Mouse (Mus musculus): Measurements from ENCODE around the gene Gpr153. TPM values are rescaled to one million over a fixed set of nuclear protein-coding genes. Genes with fewer than 3 reads are reported as not detected.
A peak's percentile ranks its signal among the peaks of the same experiment; 100 is the strongest.

Gene Gpr153
- polyA plus RNA-seq, 1 experiment from 2014 or later: 0.58 TPM

GRCm38 (mm10) chr4:152288398-152288945 is 14.4 kb downstream of the Gpr153 start:
- no peak for ATAC-seq

GRCm38 (mm10) chr4:152290385-152290784 is 16.4 kb downstream of the Gpr153 start:
- H3K4me3 ChIP-seq (ENCODE audit: low read depth, low read length): no peak overlapping the region
- no peak for DNase-seq
- no peak for ATAC-seq
- no peaks in the 10 kb centered on the region for H3K36me3 ChIP-seq (replicated peaks; ENCODE audit: insufficient read depth, low read length)
- 2% methylated on average over 39 of the region's 39 CpGs for WGBS (ENCODE audit: insufficient replicate concordance)
- TF ChIP-seq CTCF (IDR thresholded peaks at IDR 0.05; ENCODE audit: low read depth): no peak
- TF ChIP-seq EP300 (IDR thresholded peaks at IDR 0.05; ENCODE audit: low read depth): no peak
- H3K4me2 ChIP-seq (ENCODE audit: low read depth, low read length): no peak overlapping the region
- H3K9me3 ChIP-seq (ENCODE audit: low read length): no peaks in the 10 kb centered on the region
- no peak overlapping the region for H3K9ac ChIP-seq (replicated peaks)
- peaks cover 74% of the 10 kb centered on the region for H3K27me3 ChIP-seq (ENCODE audit: insufficient read depth, low read length)
- H3K4me1 ChIP-seq (ENCODE audit: insufficient read depth): peaks cover 4% of the 10 kb centered on the region
- H3K27ac ChIP-seq (ENCODE audit: low read depth): no peak overlapping the region

More at GRCm38 (mm10) chr4:152288398-152288945, 14.4 kb downstream of the Gpr153 start:
- no peak overlapping the region for H3K27ac ChIP-seq (ENCODE audit: low read depth)
- no peak overlapping the region for H3K9ac ChIP-seq (replicated peaks)
- H3K27me3 ChIP-seq (ENCODE audit: insufficient read depth, low read length): peaks cover 91% of the 10 kb centered on the region
- no peaks in the 10 kb centered on the region for H3K36me3 ChIP-seq (replicated peaks; ENCODE audit: insufficient read depth, low read length)
- H3K4me2 ChIP-seq (ENCODE audit: low read depth, low read length): no peak overlapping the region
- DNase-seq: no peak
- TF ChIP-seq CTCF (IDR thresholded peaks at IDR 0.05; ENCODE audit: low read depth) (no peak), EP300 (IDR thresholded peaks at IDR 0.05; ENCODE audit: low read depth) (no peak)
- H3K9me3 ChIP-seq (ENCODE audit: low read length): no peaks in the 10 kb centered on the region
- WGBS (ENCODE audit: insufficient replicate concordance): 55% methylated on average over 18 of the region's 18 CpGs
- H3K4me3 ChIP-seq (ENCODE audit: low read depth, low read length): no peak overlapping the region
- H3K4me1 ChIP-seq (ENCODE audit: insufficient read depth): peaks cover 3% of the 10 kb centered on the region

DNA sequence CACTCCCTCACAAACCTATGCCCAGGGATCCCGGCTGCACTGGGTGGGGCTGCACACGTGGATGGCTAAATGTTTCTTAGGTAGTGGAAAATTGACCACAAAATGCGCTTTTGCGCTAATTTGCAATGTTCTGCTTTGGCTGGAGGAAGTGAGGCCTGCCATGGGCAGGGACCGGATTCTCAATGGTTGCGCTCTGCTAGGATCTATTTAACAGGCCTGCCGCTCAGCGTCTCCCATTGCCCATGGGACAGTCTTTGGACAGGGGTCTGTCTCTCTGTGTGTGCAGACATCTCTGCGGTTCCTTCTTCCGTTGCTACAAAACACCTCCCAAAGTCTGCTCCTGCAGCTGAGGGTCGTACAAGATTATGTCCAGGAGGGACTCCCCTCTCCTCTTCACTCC is 17.0 kb downstream of the Gpr153 start:
- WGBS (ENCODE audit: insufficient replicate concordance): 22% methylated on average over 11 of the region's 11 CpGs
- Histone ChIP-seq H3K9me3 (ENCODE audit: low read length) (no peaks in the 10 kb centered on the region), H3K27me3 (ENCODE audit: insufficient read depth, low read length) (peaks cover 68% of the 10 kb centered on the region), H3K4me1 (ENCODE audit: insufficient read depth) (peaks cover 10% of the 10 kb centered on the region), H3K9ac (replicated peaks) (no peak overlapping the region), H3K4me3 (ENCODE audit: low read depth, low read length) (no peak overlapping the region), H3K36me3 (replicated peaks; ENCODE audit: insufficient read depth, low read length) (no peaks in the 10 kb centered on the region), H3K4me2 (ENCODE audit: low read depth, low read length) (no peak overlapping the region), H3K27ac (ENCODE audit: low read depth) (no peak overlapping the region)
- ATAC-seq (no peak), DNase-seq (no peak)
- TF ChIP-seq CTCF (IDR thresholded peaks at IDR 0.05; ENCODE audit: low read depth) (no peak), EP300 (IDR thresholded peaks at IDR 0.05; ENCODE audit: low read depth) (no peak)

DNA sequence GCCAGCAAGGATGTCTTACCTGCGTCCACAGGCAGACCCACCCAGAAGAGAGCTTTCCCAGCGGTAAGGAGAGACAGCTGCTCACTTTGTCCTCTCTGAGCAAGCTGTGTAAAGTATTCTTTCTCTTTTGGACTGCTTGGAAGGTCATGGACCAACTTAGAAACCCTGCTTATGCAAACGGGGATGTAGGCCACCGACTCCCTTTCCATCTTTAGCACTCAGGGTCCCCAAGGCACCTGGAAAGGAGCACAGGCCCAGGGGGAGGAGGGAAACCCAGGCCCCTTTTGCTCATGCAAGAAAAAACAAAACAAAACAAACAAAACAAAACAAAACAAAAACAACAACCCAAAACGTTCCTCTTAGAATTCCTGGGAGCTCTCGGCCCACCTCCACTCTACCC is 17.5 kb downstream of the Gpr153 start, which contains the start of gene Hes3:
Gene Hes3, minus strand, starts transcription at position 101 of the 400 bp plus-strand sequence.
- DNase-seq (no peak), ATAC-seq (no peak)
- Histone ChIP-seq H3K36me3 (replicated peaks; ENCODE audit: insufficient read depth, low read length) (no peaks in the 10 kb centered on the region), H3K4me1 (ENCODE audit: insufficient read depth) (peaks cover 10% of the 10 kb centered on the region), H3K4me3 (ENCODE audit: low read depth, low read length) (no peak within 1 kb of the TSS), H3K9ac (replicated peaks) (no peak within 1 kb of the TSS), H3K27me3 (ENCODE audit: insufficient read depth, low read length) (peaks cover 62% of the 10 kb centered on the region), H3K4me2 (ENCODE audit: low read depth, low read length) (no peak within 1 kb of the TSS), H3K9me3 (ENCODE audit: low read length) (no peaks in the 10 kb centered on the region), H3K27ac (ENCODE audit: low read depth) (no peak within 1 kb of the TSS)
- 39% methylated on average over 6 of the region's 6 CpGs for WGBS (ENCODE audit: insufficient replicate concordance)
- TF ChIP-seq CTCF (IDR thresholded peaks at IDR 0.05; ENCODE audit: low read depth) (no peak), EP300 (IDR thresholded peaks at IDR 0.05; ENCODE audit: low read depth) (no peak)

DNA sequence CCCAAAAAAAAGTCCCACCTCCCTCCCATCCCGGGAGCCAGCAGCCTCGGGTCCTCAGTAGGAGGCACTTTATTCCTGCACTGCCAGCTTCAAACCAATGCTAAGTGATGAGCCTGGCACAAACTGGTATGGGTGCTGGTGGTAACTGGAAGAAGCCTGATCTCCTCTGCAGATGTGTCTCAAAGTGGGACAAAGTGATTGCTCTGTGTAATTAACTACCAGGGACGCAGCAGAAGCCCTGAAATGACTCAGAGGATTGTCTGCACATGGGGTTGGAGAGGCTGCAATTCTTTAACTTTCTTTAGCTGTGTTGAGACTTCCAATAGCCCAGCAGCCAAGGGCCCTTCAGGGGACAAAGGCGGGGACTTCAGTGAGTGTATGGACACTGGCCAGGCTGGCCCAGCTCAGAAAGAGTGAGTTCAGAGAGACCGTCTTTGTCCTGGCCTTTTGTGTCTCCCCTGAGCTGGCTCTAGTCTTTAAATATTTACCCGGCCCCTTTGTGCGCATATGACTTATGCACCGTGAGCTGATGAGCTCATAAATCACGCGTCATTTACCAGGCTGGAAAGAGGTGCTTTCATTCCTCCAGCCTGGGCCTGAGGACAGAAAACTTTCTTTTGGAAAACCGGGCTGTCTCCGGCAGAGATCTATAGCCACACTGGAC is 18.2 kb downstream of the Gpr153 start:
- no peak overlapping the region for H3K27ac ChIP-seq (ENCODE audit: low read depth)
- ATAC-seq (no peak), DNase-seq (no peak)
- H3K9ac ChIP-seq (replicated peaks): no peak overlapping the region
- H3K27me3 ChIP-seq (ENCODE audit: insufficient read depth, low read length): peaks cover 55% of the 10 kb centered on the region
- peaks cover 10% of the 10 kb centered on the region for H3K4me1 ChIP-seq (ENCODE audit: insufficient read depth)
- WGBS (ENCODE audit: insufficient replicate concordance): 35% methylated on average over 12 of the region's 12 CpGs
- H3K4me3 ChIP-seq (ENCODE audit: low read depth, low read length): no peak overlapping the region
- H3K9me3 ChIP-seq (ENCODE audit: low read length): no peaks in the 10 kb centered on the region
- H3K4me2 ChIP-seq (ENCODE audit: low read depth, low read length): no peak overlapping the region
- H3K36me3 ChIP-seq (replicated peaks; ENCODE audit: insufficient read depth, low read length): no peaks in the 10 kb centered on the region
- TF ChIP-seq CTCF (IDR thresholded peaks at IDR 0.05; ENCODE audit: low read depth) (no peak), EP300 (IDR thresholded peaks at IDR 0.05; ENCODE audit: low read depth) (no peak)

DNA sequence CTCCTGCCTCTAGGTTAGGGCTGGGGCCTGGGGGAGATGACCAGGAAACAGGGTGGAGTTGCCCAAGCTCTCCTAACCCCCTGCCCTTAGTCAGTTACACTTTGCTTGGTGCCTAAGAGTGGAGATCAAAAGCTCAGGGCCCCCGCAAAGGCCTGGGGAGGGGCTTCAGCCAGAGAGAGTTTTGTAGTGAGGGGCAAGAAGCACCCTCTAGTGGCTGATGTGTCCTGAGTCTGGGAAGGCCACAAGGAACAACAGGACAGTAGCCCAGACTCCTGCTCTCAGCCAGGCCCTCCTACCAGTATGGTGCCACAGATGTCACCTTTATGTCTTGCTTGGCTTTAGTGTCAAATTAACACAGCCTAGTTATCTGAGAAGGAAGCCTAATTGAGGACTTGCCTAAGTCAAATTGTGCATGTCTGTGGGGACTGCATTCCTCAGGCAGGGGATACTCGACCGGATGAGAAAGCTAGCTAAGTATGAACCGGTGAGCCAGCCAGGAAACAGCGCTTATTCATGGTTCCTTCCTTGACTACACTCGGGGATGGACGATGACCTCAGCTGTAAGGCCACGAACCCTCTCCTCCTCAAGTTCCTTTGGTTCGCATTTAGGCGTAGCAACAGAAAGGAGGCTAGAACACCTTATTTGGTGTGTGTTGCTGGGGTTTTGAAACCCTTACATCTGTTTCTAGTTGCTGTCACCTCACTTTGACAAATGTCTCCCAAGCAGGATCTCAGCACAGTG is 20.3 kb downstream of the Gpr153 start:
- H3K27ac ChIP-seq (ENCODE audit: low read depth): no peak overlapping the region
- ATAC-seq (no peak), DNase-seq (no peak)
- no peaks in the 10 kb centered on the region for H3K36me3 ChIP-seq (replicated peaks; ENCODE audit: insufficient read depth, low read length)
- H3K9me3 ChIP-seq (ENCODE audit: low read length): no peaks in the 10 kb centered on the region
- no peak for TF ChIP-seq EP300 (IDR thresholded peaks at IDR 0.05; ENCODE audit: low read depth)
- 0 out of 2 replicates have a peak, but pooled peaks have one; percentile 9 for TF ChIP-seq CTCF (IDR thresholded peaks at IDR 0.05; ENCODE audit: low read depth)
- H3K27me3 ChIP-seq (ENCODE audit: insufficient read depth, low read length): peaks cover 40% of the 10 kb centered on the region
- H3K4me3 ChIP-seq (ENCODE audit: low read depth, low read length): no peak overlapping the region
- H3K9ac ChIP-seq (replicated peaks): no peak overlapping the region
- H3K4me1 ChIP-seq (ENCODE audit: insufficient read depth): peaks cover 22% of the 10 kb centered on the region
- H3K4me2 ChIP-seq (ENCODE audit: low read depth, low read length): no peak overlapping the region
- WGBS (ENCODE audit: insufficient replicate concordance): 44% methylated on average over 10 of the region's 10 CpGs
